ENCODE assay signal across 8 mouse cellular contexts in genomic region chr14:62555840-62556810, GRCm38 (mm10). TPM values are rescaled to one million over a fixed set of nuclear protein-coding genes. Genes with fewer than 3 reads are reported as not detected.
A peak's percentile ranks its signal among the peaks of the same experiment; 100 is the strongest.
DNase-seq lines count a peak whose midpoint lies in the region; ATAC-seq lines count a peak whose summit lies in the region.

No protein-coding gene starts in this region.

- intact Hi-C loops in heart, postnatal 14 days (cut with DNase I), result loop anchor here (5.0 to 10.0 kb wide), 2 partner anchors 64 to 209 kb away; partner anchors contain the start of gene Ints6

- peak overlapping the region; percentile 72 for H3K4me2 ChIP-seq in liver, embryonic 16.5 days (ENCODE audit: low read depth, low read length)

- peak; percentile 23 for DNase-seq in right cerebral cortex, postnatal 4 days
- no peak for DNase-seq in right cerebral cortex, postnatal 14 days
- DNase-seq in heart, postnatal 14 days, result peak; percentile 8 to 12
- no peak for DNase-seq in adrenal gland, adult 2 months
- DNase-seq in urinary bladder, postnatal 10 days (ENCODE audit: low spot score), result no peak

- H3K27me3 ChIP-seq in erythroblast, embryonic 14.5 days (ENCODE audit: control insufficient read depth), result peaks cover 36% of the 10 kb centered on the region
- peaks cover 31% of the 10 kb centered on the region for H3K27me3 ChIP-seq in liver, embryonic 16.5 days (ENCODE audit: control insufficient read depth, insufficient read depth, low read depth, low read length)

- H3K27ac ChIP-seq in liver, embryonic 16.5 days (ENCODE audit: low read length), result no peak overlapping the region

- H3K4me3 ChIP-seq in erythroblast, embryonic 14.5 days (replicated peaks), result peak overlapping the region; percentile 58
- H3K4me3 ChIP-seq in liver, embryonic 16.5 days (ENCODE audit: low read depth, low read length), result peak overlapping the region; percentile 56

- no peaks in the 10 kb centered on the region for H3K36me3 ChIP-seq in erythroblast, embryonic 14.5 days (ENCODE audit: control insufficient read depth)
- no peaks in the 10 kb centered on the region for H3K36me3 ChIP-seq in liver, embryonic 16.5 days (ENCODE audit: control insufficient read depth, insufficient read depth)

- ATAC-seq in erythroblast, adult 5-6 weeks (replicated peaks; ENCODE audit: low FRiP score, poor library complexity, severe bottlenecking), result no peak
- peak; percentile 36; the same call in 1 of the 2 replicates for ATAC-seq in liver, embryonic 16.5 days (ENCODE audit: low read depth)

- H3K9ac ChIP-seq in liver, embryonic 16.5 days (ENCODE audit: low read depth, low read length), result peak overlapping the region; percentile 44

- H3K4me1 ChIP-seq in erythroblast, embryonic 14.5 days (ENCODE audit: control insufficient read depth), result peaks cover 7% of the 10 kb centered on the region
- H3K4me1 ChIP-seq in liver, embryonic 16.5 days (ENCODE audit: control insufficient read depth, low read depth, low read length), result peaks cover 2% of the 10 kb centered on the region; the same call in 1 of the 2 replicates

- H3K9me3 ChIP-seq in erythroblast, embryonic 14.5 days (ENCODE audit: control insufficient read depth, low read length), result no peaks in the 10 kb centered on the region
- H3K9me3 ChIP-seq in liver, embryonic 16.5 days (replicated peaks; ENCODE audit: control insufficient read depth, low read length), result no peaks in the 10 kb centered on the region

- WGBS in liver, embryonic 16.5 days (ENCODE audit: insufficient replicate concordance), result 7% methylated on average over 38 of the region's 38 CpGs

RNA-seq across cellular contexts. Expression of gene Fam124a, which starts 0.6 kb away (rescaled TPM):
- polyA plus RNA-seq in erythroblast, embryonic 14.5 days (2012), result 0.41 TPM in 1 of 2 replicates, not detected in the other
- not detected in 2 replicates for total RNA-seq in erythroblast, adult 5-6 weeks (2015; ENCODE audit: low replicate concordance)
- total RNA-seq in erythroblast, adult 5-6 weeks (2017; ENCODE audit: low replicate concordance), result not detected in 2 replicates
- total RNA-seq in heart, postnatal 14 days (2021), result 1 to 10 TPM; 3.6 to 4.3 TPM
- 2.1 and 2.7 TPM in 2 replicates for polyA plus RNA-seq in liver, embryonic 16.5 days (2015; fragmentation: Nextera tagmentation; extraction: Ambion mirVana)
- 1 to 10 TPM; 2.5 to 3.3 TPM for total RNA-seq in adrenal gland, adult 2 months (2021)
- polyA plus RNA-seq in adrenal gland, adult 2 months (2012; rRNA removed), result 2.4 and 3.6 TPM in 2 replicates

RNA-seq across cellular contexts. Expression of gene Gm4131, which starts 10.6 kb away (rescaled TPM):
- not detected in 2 replicates for polyA plus RNA-seq in erythroblast, embryonic 14.5 days (2012)
- not detected in 2 replicates for total RNA-seq in erythroblast, adult 5-6 weeks (2015; ENCODE audit: low replicate concordance)
- not detected in 2 replicates for total RNA-seq in erythroblast, adult 5-6 weeks (2017; ENCODE audit: low replicate concordance)
- total RNA-seq in heart, postnatal 14 days (2021), result not detected
- polyA plus RNA-seq in liver, embryonic 16.5 days (2015; fragmentation: Nextera tagmentation; extraction: Ambion mirVana), result not detected in 2 replicates
- not detected for total RNA-seq in adrenal gland, adult 2 months (2021)
- polyA plus RNA-seq in adrenal gland, adult 2 months (2012; rRNA removed), result not detected in 2 replicates

Comparison
In these comparisons a context has a peak if more than half of its experiments do, and no peak if none do; other contexts are left out.
1. DNase-seq: peak in right cerebral cortex, postnatal 4 days (single experiment) and heart, postnatal 14 days (2 of 2); none in right cerebral cortex, postnatal 14 days (single experiment), adrenal gland, adult 2 months (single experiment) and urinary bladder, postnatal 10 days (single experiment).